Mouse (Mus musculus): ENCODE results near the gene Map3k11.

DNA sequence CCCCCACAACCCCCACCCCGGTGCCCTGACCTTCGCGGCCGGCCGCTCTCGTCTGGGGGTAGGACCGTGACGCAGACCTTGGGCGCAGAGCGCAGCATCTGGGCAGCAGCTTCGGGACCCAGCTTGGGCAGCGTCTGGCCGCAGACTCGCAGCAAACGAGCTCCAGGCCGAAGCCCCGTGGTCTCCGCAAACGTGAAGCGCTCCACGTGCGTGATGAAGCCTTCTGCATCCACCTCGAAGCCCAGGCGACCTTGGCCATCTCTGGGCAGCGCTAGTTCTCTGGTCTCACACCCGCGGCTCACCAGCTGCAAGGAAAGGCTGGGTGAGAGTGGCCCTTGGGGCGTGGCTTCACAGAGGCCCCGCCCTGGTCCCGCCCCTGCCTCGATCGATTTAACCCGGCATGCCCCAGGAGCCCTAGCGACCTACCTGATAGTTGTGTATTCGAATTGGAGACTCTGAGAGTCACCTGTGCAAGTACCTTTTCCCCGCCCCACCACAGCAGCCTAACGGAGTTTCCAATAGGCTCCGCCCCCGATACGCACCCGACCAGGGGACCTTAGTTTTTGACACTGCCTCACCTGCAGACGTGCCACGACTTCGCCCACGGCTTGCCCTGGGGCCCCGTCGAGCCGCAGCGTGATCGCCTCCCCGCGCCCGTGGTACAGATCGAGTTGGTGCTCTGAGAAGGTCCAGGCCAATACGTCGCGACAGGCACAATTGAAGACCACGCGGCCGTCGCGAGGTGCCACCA lies 34.4 kb upstream of the Map3k11 start:
- TF ChIP-seq CTCF (IDR thresholded peaks at IDR 0.05; ENCODE audit: low read depth) (no peak), EP300 (IDR thresholded peaks at IDR 0.05; ENCODE audit: low read depth) (no peak)
